Mouse (Mus musculus) MEL (cell line): Measurements from ENCODE around the gene Prdm9. TPM values are rescaled to one million over a fixed set of nuclear protein-coding genes. Genes with fewer than 3 reads are reported as not detected.
A peak's percentile ranks its signal among the peaks of the same experiment; 100 is the strongest.

Source experiments
- DNase-seq: peaks from one replicate; pipeline ENCODE4 v3.0.0; 2011; ENCODE audit warnings: low read depth, low spot score
- H3K27ac ChIP-seq: 2 replicates; pipeline ENCODE4 v1.5.1; 2012; ENCODE audit warnings: low read depth, mild to moderate bottlenecking, control low read depth, low read length, moderate library complexity; ENCODE audit not compliant: control insufficient read depth
- H3K27me3 ChIP-seq, 2 experiments: fragments of 150-350 bp in 1 of 2; sonication (generic) in 1 of 2; 2 replicates each; pipeline ENCODE4 v1.6.1; 2012; ENCODE audit warnings: low read length in 2 of 2, mild to moderate bottlenecking in 2 of 2, improper control_type of control experiment in 1 of 2, moderate library complexity in 1 of 2; ENCODE audit not compliant: insufficient read depth in 2 of 2, control insufficient read depth in 1 of 2
- H3K36me3 ChIP-seq, 2 experiments: 2 replicates each; pipeline ENCODE4 v1.6.1; 2012 to 2014; ENCODE audit warnings: low read length in 2 of 2, improper control_type of control experiment in 1 of 2, inconsistent platforms in 1 of 2, mild to moderate bottlenecking in 1 of 2; ENCODE audit not compliant: insufficient read depth in 2 of 2, control insufficient read depth in 1 of 2
- H3K4me1 ChIP-seq, 2 experiments: fragments of 150-350 bp in 1 of 2; sonication (generic) in 1 of 2; 2 replicates each; pipeline ENCODE4 v1.6.1; 2012; ENCODE audit warnings: low read length in 2 of 2, improper control_type of control experiment in 1 of 2, mild to moderate bottlenecking in 1 of 2; ENCODE audit not compliant: insufficient read depth in 2 of 2, control insufficient read depth in 1 of 2
- H3K4me3 ChIP-seq, 2 experiments: fragments of 150-350 bp in 1 of 2; sonication (generic) in 1 of 2; 2 replicates each; pipeline ENCODE4 v1.5.1; 2012; ENCODE audit warnings: low read depth in 2 of 2, low read length in 2 of 2, mild to moderate bottlenecking in 2 of 2, moderate library complexity in 2 of 2, control low read depth in 1 of 2, improper control_type of control experiment in 1 of 2; ENCODE audit not compliant: control insufficient read depth in 1 of 2, insufficient read depth in 1 of 2
- H3K79me2 ChIP-seq: 2 replicates; pipeline ENCODE4 v1.6.1; 2012; ENCODE audit warnings: mild to moderate bottlenecking, low read length, moderate library complexity; ENCODE audit not compliant: control insufficient read depth, poor library complexity, insufficient read depth
- H3K9ac ChIP-seq: 2 replicates; pipeline ENCODE4 v1.6.1; 2012; ENCODE audit warnings: low read depth, mild to moderate bottlenecking, control low read depth, low read length, moderate library complexity; ENCODE audit not compliant: control insufficient read depth, poor library complexity, severe bottlenecking
- H3K9me3 ChIP-seq: fragments of 150-350 bp; sonication (generic); replicated peaks from 2 replicates; pipeline ENCODE4 v1.6.1; 2012; ENCODE audit warnings: mild to moderate bottlenecking, low read length, improper control_type of control experiment, moderate library complexity; ENCODE audit not compliant: insufficient read depth
- CHD2 ChIP-seq: IDR thresholded peaks from 2 replicates; pipeline ENCODE4 v1.6.1; 2011; ENCODE audit warnings: low read length, improper control_type of control experiment
- CTCF ChIP-seq, 3 experiments: IDR thresholded peaks in 2 of 3; conservative IDR thresholded peaks in 1 of 3; 2 replicates each; pipeline ENCODE4 v1.5.1; 2011 to 2012; ENCODE audit warnings: low read length in 3 of 3, low read depth in 2 of 3, mild to moderate bottlenecking in 2 of 3, improper control_type of control experiment in 1 of 3, inconsistent platforms in 1 of 3, mixed read lengths in 1 of 3, moderate library complexity in 1 of 3; ENCODE audit not compliant: control insufficient read depth in 1 of 3, insufficient read depth in 1 of 3, poor library complexity in 1 of 3, severe bottlenecking in 1 of 3
- ELF1 ChIP-seq: IDR thresholded peaks from 2 replicates; pipeline ENCODE4 v1.6.1; 2014; ENCODE audit warnings: low read depth, mild to moderate bottlenecking, inconsistent platforms, low read length, improper control_type of control experiment, moderate library complexity
- EP300 ChIP-seq, 2 experiments: IDR thresholded peaks; 2 replicates each; pipeline ENCODE4 v1.6.1; 2011; ENCODE audit warnings: improper control_type of control experiment in 2 of 2, low read length in 2 of 2, low read depth in 1 of 2, mild to moderate bottlenecking in 1 of 2
- ETS1 ChIP-seq: IDR thresholded peaks from 2 replicates; pipeline ENCODE4 v1.6.1; 2012; ENCODE audit warnings: low read depth, mild to moderate bottlenecking, inconsistent platforms, low read length, improper control_type of control experiment, moderate library complexity
- GABPA ChIP-seq: IDR thresholded peaks from 2 replicates; pipeline ENCODE4 v1.6.1; 2012; ENCODE audit warnings: low read depth, mild to moderate bottlenecking, inconsistent platforms, low read length, improper control_type of control experiment, moderate library complexity
- GATA1 ChIP-seq: IDR thresholded peaks from 2 replicates; pipeline ENCODE4 v1.6.1; 2011; ENCODE audit warnings: low read depth, low read length, improper control_type of control experiment
- HCFC1 ChIP-seq: IDR thresholded peaks from 2 replicates; pipeline ENCODE4 v1.6.1; 2012; ENCODE audit warnings: low read depth, mild to moderate bottlenecking, inconsistent platforms, low read length, improper control_type of control experiment, moderate library complexity
- MAX ChIP-seq: IDR thresholded peaks from 2 replicates; pipeline ENCODE4 v1.6.1; 2011; ENCODE audit warnings: low read length, improper control_type of control experiment
- MAZ ChIP-seq: IDR thresholded peaks from 2 replicates; pipeline ENCODE4 v1.6.1; 2012; ENCODE audit warnings: low read depth, mild to moderate bottlenecking, inconsistent platforms, low read length, improper control_type of control experiment
- MEF2A ChIP-seq: IDR thresholded peaks from 2 replicates; pipeline ENCODE4 v1.6.1; 2014; ENCODE audit warnings: low read depth, mild to moderate bottlenecking, inconsistent platforms, low read length, improper control_type of control experiment; ENCODE audit not compliant: poor library complexity, insufficient replicate concordance, severe bottlenecking; ENCODE audit errors: extremely low read depth
- MYC ChIP-seq: IDR thresholded peaks from 2 replicates; pipeline ENCODE4 v1.6.1; 2011; ENCODE audit warnings: low read depth, mild to moderate bottlenecking, low read length, improper control_type of control experiment, moderate library complexity
- NELFE ChIP-seq: IDR thresholded peaks from 2 replicates; pipeline ENCODE4 v1.6.1; 2011; ENCODE audit warnings: low read depth, low read length, improper control_type of control experiment
- NRF1 ChIP-seq: IDR thresholded peaks from 2 replicates; pipeline ENCODE4 v1.6.1; 2014; ENCODE audit warnings: low read depth, mild to moderate bottlenecking, inconsistent platforms, low read length, improper control_type of control experiment, moderate library complexity; ENCODE audit not compliant: poor library complexity, insufficient read depth, severe bottlenecking
- POLR2AphosphoS2 ChIP-seq: IDR thresholded peaks from 2 replicates; pipeline ENCODE4 v1.6.1; 2011; ENCODE audit warnings: low read length, improper control_type of control experiment
- POLR2AphosphoS5 ChIP-seq: IDR thresholded peaks from 2 replicates; pipeline ENCODE4 v1.6.1; 2012; ENCODE audit warnings: low read depth, borderline replicate concordance, mild to moderate bottlenecking, inconsistent platforms, low read length, moderate library complexity, mixed read lengths
- RAD21 ChIP-seq: IDR thresholded peaks from 2 replicates; pipeline ENCODE4 v1.6.1; 2011; ENCODE audit warnings: mild to moderate bottlenecking, low read depth, low read length, improper control_type of control experiment
- RCOR1 ChIP-seq: IDR thresholded peaks from 2 replicates; pipeline ENCODE4 v1.6.1; 2012; ENCODE audit warnings: low read depth, mild to moderate bottlenecking, inconsistent platforms, low read length, improper control_type of control experiment
- SIN3A ChIP-seq: IDR thresholded peaks from 2 replicates; pipeline ENCODE4 v1.6.1; 2012; ENCODE audit warnings: low read length, improper control_type of control experiment, inconsistent platforms
- SMC3 ChIP-seq: IDR thresholded peaks from 2 replicates; pipeline ENCODE4 v1.6.1; 2011; ENCODE audit warnings: low read depth, low read length, improper control_type of control experiment
- TAL1 ChIP-seq: IDR thresholded peaks from 2 replicates; pipeline ENCODE4 v1.6.1; 2012; ENCODE audit warnings: mild to moderate bottlenecking, inconsistent platforms, low read length, moderate library complexity, mixed read lengths
- TBP ChIP-seq: IDR thresholded peaks from 2 replicates; pipeline ENCODE4 v1.8.0; 2011; ENCODE audit warnings: low read depth, low read length, improper control_type of control experiment
- TCF12 ChIP-seq: IDR thresholded peaks from 2 replicates; pipeline ENCODE4 v1.6.1; 2014; ENCODE audit warnings: low read depth, mild to moderate bottlenecking, inconsistent platforms, low read length, improper control_type of control experiment, moderate library complexity
- UBTF ChIP-seq: IDR thresholded peaks from 2 replicates; pipeline ENCODE4 v1.6.1; 2012; ENCODE audit warnings: low read depth, mild to moderate bottlenecking, inconsistent platforms, low read length, improper control_type of control experiment, moderate library complexity, borderline replicate concordance; ENCODE audit not compliant: insufficient read depth
- ZNF384 ChIP-seq: IDR thresholded peaks from 2 replicates; pipeline ENCODE4 v1.6.1; 2012; ENCODE audit warnings: low read depth, mild to moderate bottlenecking, inconsistent platforms, low read length, improper control_type of control experiment
- polyA plus RNA-seq, 2 experiments: library from polyadenylated mRNA; stranded (reverse) in 1 of 2; unstranded in 1 of 2; fragments of >175 nt in 1 of 2; fragments of >200 nt in 1 of 2; gene quantifications; 2 replicates each; pipeline versions ENCODE4 v1.2.1 to v1.2.4; 2012; ENCODE audit warnings: low replicate concordance in 2 of 2, low read depth in 1 of 2; ENCODE audit not compliant: insufficient read length in 2 of 2, insufficient read depth in 1 of 2, missing spikeins in 1 of 2
- total RNA-seq: library from RNA; depleted of rRNA; stranded (reverse); fragments of 300-350 nt; gene quantifications from 2 replicates; pipeline ENCODE4 v1.2.3, GENCODE M21; 2012

Prdm9 gene
- total and polyA plus RNA-seq, 3 experiments: 1.6 to 42.2 (median 3.5) TPM

GRCm38 (mm10) chr17:15535162-15535800 is 28.9 kb downstream of the Prdm9 start:
- TF ChIP-seq HCFC1: no peak
- no peak for TF ChIP-seq MEF2A
- no peak for TF ChIP-seq NELFE
- no peak for TF ChIP-seq TBP
- TF ChIP-seq ETS1: no peak
- TF ChIP-seq NRF1: no peak
- TF ChIP-seq ZNF384: no peak
- TF ChIP-seq POLR2AphosphoS2: no peak
- TF ChIP-seq GABPA: no peak
- no peak for TF ChIP-seq RCOR1
- no peak for TF ChIP-seq CHD2
- no peak for TF ChIP-seq MYC
- TF ChIP-seq GATA1: no peak
- no peak for TF ChIP-seq EP300 (IDR thresholded peaks at IDR 0.05; ENCODE audit: low read depth in 1 of 2, low read length in 2 of 2)
- no peaks in the 10 kb centered on the region for H3K9me3 ChIP-seq
- H3K27ac ChIP-seq: no peak overlapping the region
- peaks cover 0 to 2% of the 10 kb centered on the region in 2 experiments; a peak in 1 of 4 replicates for H3K36me3 ChIP-seq
- peaks cover 0 to 4% of the 10 kb centered on the region in 2 experiments; a peak in 1 of 4 replicates for H3K4me1 ChIP-seq
- DNase-seq: no peak
- no peak overlapping the region for H3K9ac ChIP-seq
- H3K4me3 ChIP-seq: no peak overlapping the region
- H3K27me3 ChIP-seq: peaks cover 0 to under 1% of the 10 kb centered on the region in 2 experiments; a peak in 3 of 4 replicates
- no peaks in the 10 kb centered on the region for H3K79me2 ChIP-seq

GRCm38 (mm10) chr17:15530141-15530540 is 34.0 kb downstream of the Prdm9 start:
- Histone ChIP-seq H3K9me3 (no peaks in the 10 kb centered on the region), H3K9ac (no peak overlapping the region; the same call in 1 of the 2 replicates), H3K4me3 (no peak overlapping the region), H3K27ac (peak overlapping the region; percentile 52), H3K27me3 (no peaks in the 10 kb centered on the region), H3K4me1 (peaks cover 22 to 25% of the 10 kb centered on the region in 2 experiments), H3K36me3 (peaks cover 0 to 32% of the 10 kb centered on the region in 2 experiments; a peak in 2 of 4 replicates), H3K79me2 (peaks cover 15% of the 10 kb centered on the region)
- TF ChIP-seq POLR2AphosphoS5 (no peak), SIN3A (no peak; the same call in 1 of the 2 replicates), MYC (no peak), MAZ (peak; percentile 37; the same call in 1 of the 2 replicates), UBTF (no peak), CTCF (IDR thresholded peaks at IDR 0.05 in 2 of 3, conservative IDR thresholded peaks at IDR 0.05 in 1 of 3; ENCODE audit: control insufficient read depth in 1 of 3, insufficient read depth in 1 of 3, low read depth in 2 of 3, low read length in 3 of 3, poor library complexity in 1 of 3, severe bottlenecking in 1 of 3) (peak in 2 of 3 experiments; percentile 29 to 61; a peak in 4 of 6 replicates), RAD21 (peak; percentile 30), ELF1 (no peak), EP300 (IDR thresholded peaks at IDR 0.05; ENCODE audit: low read depth in 1 of 2, low read length in 2 of 2) (peak in 1 of 2 experiments; percentile 4; a peak in 1 of 4 replicates), SMC3 (peak; percentile 51), HCFC1 (0 out of 2 replicates have a peak, but pooled peaks have one; percentile 22), TCF12 (no peak), TBP (0 out of 2 replicates have a peak, but pooled peaks have one; percentile 24), TAL1 (no peak), MAX (no peak)
- DNase-seq: peak; percentile 86
